Mouse (Mus musculus) cerebellum, adult 2 months (tissue): ENCODE results near the gene Grik3. TPM values are rescaled to one million over a fixed set of nuclear protein-coding genes. Genes with fewer than 3 reads are reported as not detected.
"Not testable (repeated sequence)": the region's sequence is repeated elsewhere in the genome, so short reads cannot be mapped to it uniquely, and the experiment has no call there.

Source experiments
- DNase-seq, 2 experiments: peaks; one replicate each; pipeline ENCODE4 v3.0.0; 2021
- H3K27ac ChIP-seq: fragments of 200-500 bp; 2 replicates; pipeline ENCODE4 v1.5.1; 2012; ENCODE audit warnings: low read length, control low read depth, inconsistent platforms; ENCODE audit not compliant: insufficient read depth
- H3K27me3 ChIP-seq: fragments of 200-500 bp; 2 replicates; pipeline ENCODE4 v1.6.1; 2012; ENCODE audit warnings: inconsistent platforms, mild to moderate bottlenecking, low read length, moderate library complexity; ENCODE audit not compliant: control insufficient read depth, insufficient read depth
- H3K4me1 ChIP-seq: fragments of 200-500 bp; 2 replicates; pipeline ENCODE4 v1.6.1; 2011; ENCODE audit warnings: low read length; ENCODE audit not compliant: control insufficient read depth, insufficient read depth
- H3K4me3 ChIP-seq: fragments of 200-500 bp; replicated peaks from 2 replicates; pipeline ENCODE3; 2011; ENCODE audit warnings: mild to moderate bottlenecking, low read depth, low read length, control low read depth; ENCODE audit not compliant: insufficient read depth
- CTCF ChIP-seq: fragments of 200-500 bp; IDR thresholded peaks from 2 replicates; pipeline ENCODE4 v1.5.1; 2011; ENCODE audit warnings: low read depth, mild to moderate bottlenecking, control low read depth, low read length, moderate library complexity, borderline replicate concordance; ENCODE audit not compliant: insufficient read depth
- POLR2A ChIP-seq: fragments of 200-500 bp; IDR thresholded peaks from 2 replicates; pipeline ENCODE4 v1.6.1; 2011; ENCODE audit warnings: low read length, control low read depth, borderline replicate concordance; ENCODE audit not compliant: insufficient read depth
- WGBS: fragments of 180-500 bp; shearing (Covaris S2); methylation state at CpG from one replicate; pipeline ENCODE4 v1.1.7; 2018; 5-methylcytosine and 5-hydroxymethylcytosine counted together
- polyA plus RNA-seq: library from polyadenylated mRNA; depleted of rRNA; stranded (reverse); fragments of >200 nt; gene quantifications from 2 replicates; pipeline ENCODE4 v1.2.3, GENCODE M21; 2012

Grik3 gene
- polyA plus RNA-seq, 1 experiment, result 18.2 TPM

DNA sequence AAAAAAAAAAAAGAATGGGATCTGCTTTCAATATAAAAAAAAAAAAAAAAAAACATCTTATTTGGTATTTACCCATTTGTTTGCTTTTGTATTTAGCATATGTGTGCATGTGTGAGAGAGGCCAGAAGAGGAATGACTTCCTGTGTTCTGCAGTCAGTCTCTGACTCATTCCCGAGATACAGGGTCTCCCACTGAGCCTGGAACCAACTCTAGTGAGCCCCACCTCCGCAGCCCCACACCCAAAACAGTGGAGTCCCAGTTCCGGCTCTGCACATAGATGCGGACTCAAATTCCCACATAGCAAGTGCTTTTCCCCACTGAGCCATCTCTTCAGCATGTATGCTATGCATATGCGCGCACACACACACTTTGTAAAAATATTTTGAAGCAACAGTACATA lies 115.6 kb downstream of the Grik3 start:
- H3K4me1 ChIP-seq, result no peaks in the 10 kb centered on the region
- no peak for DNase-seq
- H3K4me3 ChIP-seq, result no peak overlapping the region
- no peaks in the 10 kb centered on the region for H3K27me3 ChIP-seq
- H3K27ac ChIP-seq, result no peak overlapping the region
- TF ChIP-seq POLR2A (no peak), CTCF (no peak)
- WGBS, result 77% methylated on average over 6 of the region's 6 CpGs

DNA sequence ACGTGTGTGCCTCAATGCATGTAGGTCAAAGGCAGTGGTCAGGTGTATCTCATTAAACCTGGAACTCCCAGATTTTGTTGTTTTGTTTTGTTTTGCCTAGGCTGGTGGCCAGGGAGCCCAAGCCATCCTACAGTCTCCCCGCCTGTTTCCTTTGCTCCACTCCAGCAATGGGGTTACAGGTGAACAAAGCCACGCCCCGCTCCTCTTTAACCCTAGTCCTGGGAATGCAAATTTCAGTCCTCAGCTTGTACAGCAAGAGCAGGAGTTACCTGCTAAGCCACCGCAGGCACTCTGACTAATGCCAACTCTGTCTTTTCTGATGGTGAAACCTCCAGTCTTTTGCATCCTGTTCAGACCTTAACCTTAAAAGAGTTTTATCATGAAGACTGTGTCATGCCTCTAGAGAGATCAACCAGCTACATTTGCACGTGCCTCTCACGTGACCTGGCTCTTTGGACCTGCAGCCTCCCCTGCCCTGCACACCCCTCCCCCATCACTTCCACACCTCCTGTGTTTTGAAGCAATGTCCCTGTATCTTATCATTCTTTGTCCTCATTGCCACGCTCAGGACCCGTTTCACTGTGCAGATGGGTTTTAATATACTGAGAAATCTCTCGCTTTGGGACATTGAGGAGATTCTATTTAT lies 117.0 kb downstream of the Grik3 start:
- WGBS, result 77% methylated on average over 10 of the region's 10 CpGs
- H3K4me1 ChIP-seq, result no peaks in the 10 kb centered on the region
- H3K27me3 ChIP-seq, result no peaks in the 10 kb centered on the region
- no peak for TF ChIP-seq CTCF
- no peak for TF ChIP-seq POLR2A
- no peak for DNase-seq
- H3K27ac ChIP-seq, result no peak overlapping the region
- H3K4me3 ChIP-seq, result no peak overlapping the region

DNA sequence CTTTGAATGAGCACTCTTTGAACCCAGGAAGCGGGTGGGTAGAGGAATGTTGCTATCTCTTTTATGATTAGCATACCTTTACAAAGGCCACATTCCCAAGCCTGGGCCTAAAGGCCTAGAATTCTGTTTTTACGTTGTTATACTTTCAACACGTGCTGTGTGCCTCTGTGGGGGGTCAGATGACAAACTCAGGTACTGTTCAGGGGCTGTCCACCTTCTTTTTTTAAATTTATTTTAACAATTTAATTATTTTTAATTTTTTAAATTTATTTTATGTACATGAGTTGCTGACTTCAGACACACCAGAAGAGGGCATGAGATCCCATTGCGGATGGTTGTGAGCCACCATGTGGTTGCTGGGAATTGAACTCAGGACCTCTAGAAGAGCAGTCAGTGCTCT lies 118.4 kb downstream of the Grik3 start:
- not testable (repeated sequence) for H3K27ac ChIP-seq, DNase-seq, H3K4me1 ChIP-seq, H3K4me3 ChIP-seq, H3K27me3 ChIP-seq
- 89% methylated on average over 3 of the region's 4 CpGs for WGBS

DNA sequence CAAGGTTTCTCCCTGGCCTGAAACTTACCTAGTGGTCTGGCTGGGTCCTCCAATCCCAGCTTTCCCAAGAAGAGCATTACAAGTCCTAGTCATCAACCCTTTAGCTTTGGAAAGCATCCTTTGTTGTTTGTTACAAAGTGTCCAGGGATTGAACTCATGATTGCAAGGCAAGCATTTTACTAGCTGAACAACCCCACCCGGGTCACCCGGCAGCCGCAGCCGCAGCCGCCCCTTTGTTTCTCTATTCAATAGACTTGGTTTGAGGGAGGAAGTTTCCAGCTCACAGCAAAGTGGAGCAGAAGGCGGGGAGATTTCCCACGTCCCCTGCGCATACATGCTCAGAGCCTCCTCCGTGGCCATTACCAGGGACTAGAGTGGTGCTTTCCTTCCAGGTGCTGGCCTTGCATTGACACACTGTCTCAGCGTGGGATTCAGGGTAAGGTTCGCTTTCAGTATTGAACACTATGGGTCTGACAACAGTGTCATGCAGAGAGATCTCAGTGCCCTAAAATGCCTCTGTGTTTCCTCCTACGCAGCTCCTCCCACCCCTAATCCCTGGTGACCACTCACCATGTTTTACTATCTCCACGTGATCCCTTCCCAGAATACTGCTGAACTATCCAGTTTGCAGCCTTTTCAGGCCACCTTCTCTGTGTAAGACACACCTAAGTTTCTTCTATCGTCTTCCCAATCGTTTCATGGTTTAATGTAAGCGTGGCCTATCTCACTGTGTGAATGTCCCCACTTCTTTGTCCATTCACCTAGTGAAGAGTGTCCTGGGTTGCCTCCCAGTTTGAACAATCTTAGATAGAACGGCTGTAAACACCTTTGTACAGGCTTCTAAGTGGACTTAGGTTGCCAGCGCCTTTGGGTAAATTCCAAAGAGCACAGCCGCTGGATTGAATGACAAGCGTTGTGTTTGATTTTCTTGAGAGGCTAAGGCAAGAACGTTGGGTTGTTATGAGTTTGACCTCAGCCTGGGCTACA lies 119.1 kb downstream of the Grik3 start:
- Histone ChIP-seq H3K27me3 (no peaks in the 10 kb centered on the region), H3K4me3 (no peak overlapping the region), H3K27ac (no peak overlapping the region), H3K4me1 (no peaks in the 10 kb centered on the region)
- DNase-seq, result no peak
- TF ChIP-seq POLR2A, result no peak
- TF ChIP-seq CTCF, result no peak
- 74% methylated on average over 21 of the region's 21 CpGs for WGBS

DNA sequence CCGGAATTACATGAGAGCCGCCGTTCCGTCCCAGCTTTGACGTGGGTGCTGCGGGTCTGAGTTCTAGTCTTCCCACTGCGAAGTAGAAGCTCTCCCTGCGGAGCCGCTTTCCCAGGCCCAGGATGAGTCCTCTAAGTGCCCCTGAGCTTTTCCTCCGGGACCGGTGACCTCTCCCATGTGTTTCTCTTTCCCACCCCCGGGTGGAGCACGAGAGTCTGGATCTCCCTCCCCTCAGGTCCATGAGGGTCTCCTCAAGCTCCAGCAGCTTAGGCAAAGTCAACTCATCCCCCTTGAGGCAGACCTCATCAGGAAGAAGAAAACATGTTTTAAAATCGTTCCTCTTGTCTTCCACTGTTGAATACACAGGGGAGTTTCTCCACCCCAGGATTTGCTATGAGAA lies 127.4 kb downstream of the Grik3 start:
- no peak for DNase-seq
- no peak overlapping the region for H3K27ac ChIP-seq
- TF ChIP-seq CTCF (no peak), POLR2A (no peak)
- 82% methylated on average over 14 of the region's 14 CpGs for WGBS
- H3K4me3 ChIP-seq, result no peak overlapping the region
- H3K27me3 ChIP-seq, result no peaks in the 10 kb centered on the region; the same call in 1 of the 2 replicates
- no peaks in the 10 kb centered on the region for H3K4me1 ChIP-seq

DNA sequence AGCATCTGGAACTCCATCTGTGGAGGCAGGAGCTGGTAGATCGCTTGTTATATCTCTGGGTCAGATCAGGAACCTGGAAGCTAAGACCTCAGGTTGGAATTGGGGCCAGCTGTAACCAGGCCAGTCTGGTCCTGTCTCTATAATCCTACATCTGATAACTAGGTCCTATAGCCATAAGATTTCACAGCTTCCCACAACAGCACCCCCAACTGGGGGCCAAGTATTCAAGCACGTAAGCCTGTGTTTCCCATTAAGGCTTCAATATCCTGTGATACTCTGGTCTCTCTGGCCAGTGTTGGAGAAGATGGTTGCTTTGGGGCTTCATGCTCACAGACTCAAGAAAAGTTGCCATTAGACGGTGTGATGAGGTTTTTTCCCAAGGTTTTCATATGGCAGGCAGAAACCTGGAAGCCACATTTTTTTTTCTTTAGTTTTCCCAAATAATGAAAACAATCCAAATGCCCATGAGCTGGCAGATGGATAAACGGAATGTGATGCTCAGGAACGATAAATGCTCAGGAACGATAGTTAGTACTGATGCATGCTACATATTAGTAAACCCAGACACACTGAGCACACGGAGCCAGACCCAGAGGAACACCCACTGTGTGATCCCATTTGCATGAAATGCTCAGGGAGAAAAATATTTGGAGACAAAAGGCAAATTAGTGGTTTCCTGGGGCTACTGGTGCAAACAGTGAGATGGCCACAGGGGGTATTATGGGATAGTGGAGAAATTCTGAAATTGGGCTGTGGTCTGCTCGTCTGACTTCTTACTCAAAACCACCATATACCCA lies 128.2 kb downstream of the Grik3 start:
- H3K4me1 ChIP-seq, result no peaks in the 10 kb centered on the region
- 62% methylated on average over 8 of the region's 8 CpGs for WGBS
- no peak for DNase-seq
- no peak overlapping the region for H3K4me3 ChIP-seq
- H3K27ac ChIP-seq, result no peak overlapping the region
- TF ChIP-seq POLR2A (no peak), CTCF (no peak)
- H3K27me3 ChIP-seq, result no peaks in the 10 kb centered on the region; the same call in 1 of the 2 replicates

DNA sequence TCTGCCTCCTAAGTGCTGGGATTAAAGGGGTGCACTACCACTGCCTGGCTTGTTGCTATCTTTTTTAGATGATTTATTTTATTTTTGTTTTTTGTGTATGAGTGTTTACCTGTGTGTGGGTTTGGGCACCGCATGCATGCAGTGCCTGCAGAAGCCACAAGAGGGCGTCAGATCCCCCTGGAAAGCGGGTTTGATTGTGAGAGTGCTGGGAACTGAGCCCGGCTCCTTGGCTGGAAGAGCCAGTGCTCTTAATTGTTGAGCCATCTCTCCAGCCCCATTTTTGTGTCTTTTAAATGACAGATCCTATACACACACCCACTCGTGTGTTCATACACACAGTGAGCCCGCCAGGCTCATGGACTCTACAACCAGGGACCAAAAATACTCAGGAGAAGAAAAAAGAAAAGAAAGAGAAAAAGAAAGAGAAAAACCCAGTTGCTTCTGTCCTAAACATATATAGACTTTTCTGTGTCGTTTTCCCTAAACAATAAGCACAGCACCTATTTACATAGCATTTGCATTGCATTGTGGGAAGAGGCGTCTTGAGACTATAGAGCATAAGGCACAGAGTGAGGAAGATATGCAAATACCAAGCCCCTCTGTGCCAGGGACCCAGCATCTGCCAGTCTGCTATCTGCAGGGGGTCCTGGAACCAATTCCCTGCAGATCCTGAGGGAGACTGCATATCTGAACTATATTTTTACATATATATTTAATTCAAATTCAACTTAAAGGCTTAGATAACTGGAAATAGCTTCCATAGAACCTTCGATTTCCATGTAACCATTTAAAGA lies 134.6 kb downstream of the Grik3 start:
- no peak overlapping the region for H3K27ac ChIP-seq

More for the DNA sequence above, 134.6 kb downstream of the Grik3 start:
- TF ChIP-seq POLR2A (no peak), CTCF (no peak)
- Histone ChIP-seq H3K27me3 (no peaks in the 10 kb centered on the region; the same call in 1 of the 2 replicates), H3K4me3 (no peak overlapping the region), H3K4me1 (no peaks in the 10 kb centered on the region)
- 77% methylated on average over 9 of the region's 9 CpGs for WGBS
- no peak for DNase-seq
